In the genomic region with DNA sequence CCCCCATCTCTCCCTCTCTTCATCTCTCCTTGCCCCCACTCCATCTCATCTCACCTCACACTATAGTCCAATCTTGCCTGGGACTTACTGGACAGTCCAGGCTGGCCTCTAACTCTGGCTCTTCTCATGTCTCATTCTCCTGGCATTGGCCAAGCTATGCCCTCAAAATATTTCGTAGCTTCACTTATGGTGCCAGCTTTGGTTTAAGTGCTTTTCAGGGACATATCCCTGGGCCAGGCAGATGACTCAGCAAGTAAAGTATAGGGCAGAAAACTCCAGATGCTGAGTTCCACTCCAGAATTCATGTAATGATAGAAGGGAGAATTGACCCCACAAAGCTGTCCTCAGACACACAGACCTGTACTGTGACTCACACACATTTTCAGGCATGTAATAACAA, we compare ENCODE assay signal across 30 mouse cellular contexts. TPM values are rescaled to one million over a fixed set of nuclear protein-coding genes. Genes with fewer than 3 reads are reported as not detected.
DNase-seq lines count a peak whose midpoint lies in the region; ATAC-seq lines count a peak whose summit lies in the region.
"Had no signal": no experiment of that assay in that cellular context is flagged by ENCODE, and none has a peak within 500 bp of the region (broad histone marks: within the 10 kb centered on the region; RNA-seq: fewer than 3 reads in every experiment).

No protein-coding gene starts in this region.

- no peaks in the 10 kb centered on the region for H3K9me3 ChIP-seq in liver, embryonic 11.5 days (ENCODE audit: control insufficient read depth, low read length)
- H3K9me3 ChIP-seq: forebrain, embryonic 13.5 days; intestine, embryonic 15.5 days; liver, embryonic 13.5 days; midbrain, embryonic 12.5 days; neural tube, embryonic 13.5 days had no signal

- ATAC-seq in liver, embryonic 11.5 days (replicated peaks; ENCODE audit: low FRiP score), result no peak
- ATAC-seq: forebrain, embryonic 13.5 days; hindbrain, postnatal 0 days; intestine, embryonic 15.5 days; lung, postnatal 0 days had no signal

- no peak overlapping the region for H3K9ac ChIP-seq in liver, embryonic 11.5 days (ENCODE audit: low read depth, low read length)
- H3K9ac ChIP-seq: forebrain, embryonic 13.5 days; intestine, embryonic 15.5 days; liver, embryonic 13.5 days; midbrain, embryonic 12.5 days; neural tube, embryonic 13.5 days had no signal

- H3K4me1 ChIP-seq in brown adipose tissue, adult 24 weeks (ENCODE audit: control insufficient read depth, insufficient read depth, insufficient read length, low read length), result peaks cover 12% of the 10 kb centered on the region
- no peaks in the 10 kb centered on the region for H3K4me1 ChIP-seq in liver, embryonic 11.5 days (replicated peaks; ENCODE audit: control insufficient read depth, insufficient read depth, low read length)
- H3K4me1 ChIP-seq: liver, embryonic 13.5 days had no signal

- peak; percentile 10 for DNase-seq in cerebellum, adult 11-12 months
- no peak for DNase-seq in cerebellum, adult 9-10 months
- DNase-seq in 3T3-L1 (ENCODE audit: low read depth, low spot score) (peak; percentile 59), NIH3T3 (ENCODE audit: low read depth) (peak; percentile 31)
- no peak for DNase-seq in frontal cortex, adult 2 months (ENCODE audit: extremely low spot score in 1 of 2, low spot score in 1 of 2)
- DNase-seq in liver, embryonic 11.5 days (ENCODE audit: low spot score), result no peak
- DNase-seq: cerebellum, adult 2 months; cerebellum, postnatal 25 days; gastrocnemius, postnatal 36 days; heart, postnatal 14 days; kidney, adult 2 months; kidney, postnatal 4 days; layer of hippocampus, postnatal 36 days; left cerebral cortex, postnatal 4 days; liver, embryonic 13.5 days; lung, adult 18-20 months; lung, postnatal 4 days; right cerebral cortex, postnatal 4 days; thymus, adult 18-20 months; thymus, postnatal 25 days had no signal

- no peak overlapping the region for H3K4me2 ChIP-seq in liver, embryonic 11.5 days
- H3K4me2 ChIP-seq: forebrain, embryonic 13.5 days; intestine, embryonic 15.5 days; liver, embryonic 13.5 days; midbrain, embryonic 12.5 days; neural tube, embryonic 13.5 days had no signal

- peak overlapping the region; percentile 58 for H3K27ac ChIP-seq in brown adipose tissue, adult 24 weeks (replicated peaks; ENCODE audit: low read depth, low read length)
- no peak overlapping the region for H3K27ac ChIP-seq in liver, embryonic 11.5 days (ENCODE audit: low read depth, low read length)
- H3K27ac ChIP-seq: forebrain, embryonic 13.5 days; intestine, embryonic 15.5 days; kidney, postnatal 0 days; liver, embryonic 13.5 days; midbrain, embryonic 12.5 days; neural tube, embryonic 13.5 days; stomach, postnatal 0 days had no signal

- H3K4me3 ChIP-seq in brown adipose tissue, adult 24 weeks (ENCODE audit: insufficient read depth, low read depth, low read length), result no peak overlapping the region
- H3K4me3 ChIP-seq in liver, embryonic 11.5 days (ENCODE audit: low read depth, low read length), result no peak overlapping the region
- H3K4me3 ChIP-seq: forebrain, embryonic 13.5 days; intestine, embryonic 15.5 days; liver, embryonic 13.5 days; megakaryocyte, embryonic 14.5 days; midbrain, embryonic 12.5 days; neural tube, embryonic 13.5 days had no signal

- no peaks in the 10 kb centered on the region for H3K36me3 ChIP-seq in liver, embryonic 11.5 days (ENCODE audit: control insufficient read depth, insufficient read depth, low read length)
- H3K36me3 ChIP-seq: intestine, embryonic 15.5 days; liver, embryonic 13.5 days; midbrain, embryonic 12.5 days; neural tube, embryonic 13.5 days had no signal

- 60% methylated on average over 1 of the region's 1 CpGs for WGBS in liver, embryonic 11.5 days

- H3K27me3 ChIP-seq in liver, embryonic 11.5 days (replicated peaks; ENCODE audit: control insufficient read depth, insufficient read depth, low read length), result peaks cover 4% of the 10 kb centered on the region; the same call in 1 of the 2 replicates
- H3K27me3 ChIP-seq: forebrain, embryonic 13.5 days; intestine, embryonic 15.5 days; midbrain, embryonic 12.5 days; neural tube, embryonic 13.5 days had no signal

RNA-seq across cellular contexts. Expression of gene Ubtf, which starts 16.6 kb away (rescaled TPM):
- 41.7 and 47.6 TPM in 2 replicates for polyA plus RNA-seq in brown adipose tissue, adult 24 weeks (2012; ENCODE audit: insufficient read depth, insufficient read length, missing spikeins)
- polyA plus RNA-seq in frontal cortex, adult 2 months (2012; rRNA removed), result 96.7 and 99.3 TPM in 2 replicates
- polyA plus RNA-seq in liver, embryonic 11.5 days (2014; fragmentation: Nextera tagmentation; extraction: Ambion mirVana), result 104 and 108 TPM in 2 replicates

RNA-seq across cellular contexts. Expression of gene Slc4a1, which starts 29.8 kb away (rescaled TPM):
- 1.2 TPM in 1 of 2 replicates, not detected in the other for polyA plus RNA-seq in brown adipose tissue, adult 24 weeks (2012; ENCODE audit: insufficient read depth, insufficient read length, missing spikeins)
- polyA plus RNA-seq in frontal cortex, adult 2 months (2012; rRNA removed), result 0.48 and 0.60 TPM in 2 replicates
- polyA plus RNA-seq in liver, embryonic 11.5 days (2014; fragmentation: Nextera tagmentation; extraction: Ambion mirVana), result 191 and 229 TPM in 2 replicates

RNA-seq across cellular contexts. Expression of gene Atxn7l3, which starts 39.8 kb away (rescaled TPM):
- 11.6 and 13.1 TPM in 2 replicates for polyA plus RNA-seq in brown adipose tissue, adult 24 weeks (2012; ENCODE audit: insufficient read depth, insufficient read length, missing spikeins)
- polyA plus RNA-seq in frontal cortex, adult 2 months (2012; rRNA removed), result 142 and 147 TPM in 2 replicates
- polyA plus RNA-seq in liver, embryonic 11.5 days (2014; fragmentation: Nextera tagmentation; extraction: Ambion mirVana), result 11.4 and 14.7 TPM in 2 replicates

RNA-seq across cellular contexts. Expression of gene Tmub2, which starts 51.5 kb away (rescaled TPM):
- polyA plus RNA-seq in brown adipose tissue, adult 24 weeks (2012; ENCODE audit: insufficient read depth, insufficient read length, missing spikeins), result 20.5 and 24.2 TPM in 2 replicates
- 82.5 and 85.4 TPM in 2 replicates for polyA plus RNA-seq in frontal cortex, adult 2 months (2012; rRNA removed)
- 41.6 and 44.8 TPM in 2 replicates for polyA plus RNA-seq in liver, embryonic 11.5 days (2014; fragmentation: Nextera tagmentation; extraction: Ambion mirVana)

RNA-seq across cellular contexts. Expression of gene Rundc3a, which starts 57.0 kb away (rescaled TPM):
- not detected in 2 replicates for polyA plus RNA-seq in brown adipose tissue, adult 24 weeks (2012; ENCODE audit: insufficient read depth, insufficient read length, missing spikeins)
- 538 and 540 TPM in 2 replicates for polyA plus RNA-seq in frontal cortex, adult 2 months (2012; rRNA removed)
- polyA plus RNA-seq in liver, embryonic 11.5 days (2014; fragmentation: Nextera tagmentation; extraction: Ambion mirVana), result 1.8 and 2.6 TPM in 2 replicates

Comparison
In these comparisons a context has a peak if more than half of its experiments do, and no peak if none do; other contexts are left out.
1. DNase-seq: peak in cerebellum, adult 11-12 months (single experiment), 3T3-L1 (single experiment) and NIH3T3 (single experiment); none in cerebellum, adult 9-10 months (single experiment), frontal cortex, adult 2 months (0 of 2) and liver, embryonic 11.5 days (single experiment).
2. RNA of gene Slc4a1, which starts 29.8 kb away (polyA plus RNA-seq): 191 to 229 TPM in liver, embryonic 11.5 days; 0.48 to 0.60 TPM in frontal cortex, adult 2 months and 1.2 TPM in brown adipose tissue, adult 24 weeks; every median in the first group is over 10 times any median in the second.